Comparison of ENCODE assay signal across 19 mouse cellular contexts in the genomic region with DNA sequence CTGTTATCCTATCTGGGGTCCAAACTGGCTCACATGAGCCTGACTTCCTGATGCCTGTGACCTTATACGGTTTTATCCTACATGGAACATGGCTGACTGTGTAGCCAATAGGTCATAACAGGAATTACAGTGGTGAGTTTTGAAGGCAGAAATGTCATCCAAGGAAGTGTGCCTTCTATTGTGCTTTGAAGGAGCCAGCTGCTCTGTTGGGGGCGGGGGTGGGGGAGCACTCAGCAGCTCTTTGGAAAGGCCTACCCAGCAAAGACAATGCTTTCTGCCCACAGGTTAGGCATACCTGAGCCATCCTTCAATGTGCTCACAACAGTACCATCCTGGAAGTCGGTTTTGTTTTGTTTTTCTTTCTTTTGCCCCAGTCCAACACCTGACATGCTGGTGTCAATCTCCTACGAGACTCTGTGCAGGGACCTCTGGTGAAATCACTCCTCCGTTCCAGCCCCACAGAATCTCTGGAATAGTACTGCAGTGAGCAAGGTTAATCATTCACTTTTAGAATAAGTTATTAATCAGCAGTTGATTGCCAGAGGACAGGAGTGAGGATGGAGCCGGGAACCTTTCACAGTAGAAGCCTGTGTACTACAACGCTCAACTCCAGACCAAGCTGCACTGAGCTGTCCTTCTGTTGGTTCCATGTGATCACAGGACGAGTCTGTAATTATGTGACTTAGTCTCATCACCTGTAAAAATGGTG.
DNase-seq lines count a peak whose midpoint lies in the region; ATAC-seq and TF ChIP-seq lines count a peak whose summit lies in the region.
"Had no signal": no experiment of that assay in that cellular context is flagged by ENCODE, and none has a peak within 500 bp of the region (broad histone marks: within the 10 kb centered on the region; RNA-seq: fewer than 3 reads in every experiment).

No protein-coding gene starts in this region.

- H3K4me2 ChIP-seq in intestine, embryonic 16.5 days (ENCODE audit: low read depth, low read length) = peak overlapping the region; percentile 20
- H3K4me2 ChIP-seq in kidney, postnatal 0 days (ENCODE audit: low read length) = no peak overlapping the region
- no peak overlapping the region for H3K4me2 ChIP-seq in liver, postnatal 0 days (ENCODE audit: low read depth, low read length)
- H3K4me2 ChIP-seq: limb, embryonic 12.5 days; lung, embryonic 14.5 days had no signal

- no peak overlapping the region for H3K9ac ChIP-seq in intestine, embryonic 16.5 days (ENCODE audit: low read depth, low read length)
- no peak overlapping the region for H3K9ac ChIP-seq in kidney, postnatal 0 days (ENCODE audit: low read depth, low read length)
- no peak overlapping the region for H3K9ac ChIP-seq in liver, postnatal 0 days (replicated peaks)
- H3K9ac ChIP-seq: limb, embryonic 12.5 days; lung, embryonic 14.5 days had no signal

- TF ChIP-seq EP300 in liver, postnatal 0 days (IDR thresholded peaks at IDR 0.05; ENCODE audit: low read depth) = no peak

- no peaks in the 10 kb centered on the region for H3K4me1 ChIP-seq in intestine, embryonic 16.5 days (ENCODE audit: control insufficient read depth, insufficient read depth, low read length)
- no peaks in the 10 kb centered on the region for H3K4me1 ChIP-seq in kidney, postnatal 0 days (replicated peaks; ENCODE audit: insufficient read depth, low read length)
- H3K4me1 ChIP-seq in liver, postnatal 0 days (ENCODE audit: insufficient read depth) = no peaks in the 10 kb centered on the region
- H3K4me1 ChIP-seq: heart, embryonic 10.5 days; midbrain, embryonic 10.5 days had no signal

- H3K27ac ChIP-seq in intestine, embryonic 16.5 days (ENCODE audit: low read length) = peak overlapping the region; percentile 82
- peak overlapping the region; percentile 57; the same call in 1 of the 2 replicates for H3K27ac ChIP-seq in kidney, postnatal 0 days
- H3K27ac ChIP-seq in liver, postnatal 0 days (ENCODE audit: low read depth) = peak overlapping the region; percentile 13; the same call in 1 of the 2 replicates
- H3K27ac ChIP-seq in gastrocnemius, adult 2 months = no peak overlapping the region
- no peak overlapping the region for H3K27ac ChIP-seq in layer of hippocampus, adult 2 months
- H3K27ac ChIP-seq: embryonic facial prominence, embryonic 10.5 days; heart, embryonic 10.5 days; limb, embryonic 12.5 days; midbrain, embryonic 10.5 days had no signal

- peak; percentile 95 for ATAC-seq in intestine, embryonic 16.5 days
- ATAC-seq in kidney, postnatal 0 days (replicated peaks; ENCODE audit: low FRiP score, low read depth) = peak; percentile 92
- peak; percentile 91 for ATAC-seq in liver, postnatal 0 days
- no peak for ATAC-seq in activated CD4-positive, CD25-positive, alpha-beta regulatory T cell, adult 4 months
- ATAC-seq: forebrain, embryonic 14.5 days had no signal

- intact Hi-C loops in gastrocnemius, adult 2 months (cut with DNase I) = no loop called here

- no peak overlapping the region for H3K4me3 ChIP-seq in intestine, embryonic 16.5 days (ENCODE audit: low read length)
- H3K4me3 ChIP-seq in kidney, postnatal 0 days (replicated peaks; ENCODE audit: low read depth, low read length) = no peak overlapping the region
- no peak overlapping the region for H3K4me3 ChIP-seq in liver, postnatal 0 days (ENCODE audit: low read depth, low read length)
- no peak overlapping the region for H3K4me3 ChIP-seq in gastrocnemius, adult 2 months
- H3K4me3 ChIP-seq in layer of hippocampus, adult 2 months = no peak overlapping the region
- H3K4me3 ChIP-seq: embryonic facial prominence, embryonic 10.5 days; heart, embryonic 10.5 days; limb, embryonic 12.5 days; midbrain, embryonic 10.5 days had no signal

- no peaks in the 10 kb centered on the region for H3K36me3 ChIP-seq in intestine, embryonic 16.5 days (ENCODE audit: control insufficient read depth, insufficient read depth, low read length)
- H3K36me3 ChIP-seq in kidney, postnatal 0 days (ENCODE audit: insufficient read depth, low read length) = no peaks in the 10 kb centered on the region
- no peaks in the 10 kb centered on the region for H3K36me3 ChIP-seq in liver, postnatal 0 days (replicated peaks; ENCODE audit: insufficient read depth, low read length)
- H3K36me3 ChIP-seq: embryonic facial prominence, embryonic 10.5 days; heart, embryonic 10.5 days; limb, embryonic 12.5 days; midbrain, embryonic 10.5 days had no signal

- H3K9me3 ChIP-seq in intestine, embryonic 16.5 days (ENCODE audit: control insufficient read depth, low read length) = no peaks in the 10 kb centered on the region
- no peaks in the 10 kb centered on the region for H3K9me3 ChIP-seq in kidney, postnatal 0 days (replicated peaks; ENCODE audit: low read length)
- no peaks in the 10 kb centered on the region for H3K9me3 ChIP-seq in liver, postnatal 0 days (ENCODE audit: low read length)
- H3K9me3 ChIP-seq: embryonic facial prominence, embryonic 10.5 days; heart, embryonic 10.5 days; limb, embryonic 12.5 days; midbrain, embryonic 10.5 days had no signal

- peak; percentile 60 for DNase-seq in kidney, adult 18-20 months
- DNase-seq in kidney, postnatal 0 days (ENCODE audit: low spot score) = peak; percentile 56
- no peak for DNase-seq in liver, postnatal 0 days
- no peak for DNase-seq in thymus, postnatal 25 days
- no peak for DNase-seq in gastrocnemius, adult 2 months
- no peak for DNase-seq in layer of hippocampus, adult 2 months (ENCODE audit: low spot score in 2 of 2)
- DNase-seq: adrenal gland, adult 2 months; cerebellum, adult 8-10 months; lung, embryonic 14.5 days; lung, postnatal 4 days; right cerebral cortex, postnatal 14 days; thymus, postnatal 4 days had no signal

- TF ChIP-seq CTCF in kidney, postnatal 0 days (IDR thresholded peaks at IDR 0.05; ENCODE audit: low read depth) = no peak
- no peak for TF ChIP-seq CTCF in liver, postnatal 0 days (IDR thresholded peaks at IDR 0.05; ENCODE audit: low read depth)
- no peak for TF ChIP-seq CTCF in gastrocnemius, adult 2 months (IDR thresholded peaks at IDR 0.05)
- no peak for TF ChIP-seq CTCF in layer of hippocampus, adult 2 months (conservative IDR thresholded peaks at IDR 0.05)

- WGBS in intestine, embryonic 16.5 days = 62% methylated on average over 8 of the region's 8 CpGs
- WGBS in kidney, postnatal 0 days = 64% methylated on average over 8 of the region's 8 CpGs
- WGBS in liver, postnatal 0 days (ENCODE audit: insufficient replicate concordance) = 61% methylated on average over 8 of the region's 8 CpGs

- no peaks in the 10 kb centered on the region for H3K27me3 ChIP-seq in intestine, embryonic 16.5 days (replicated peaks; ENCODE audit: control insufficient read depth, insufficient read depth, low read length)
- no peaks in the 10 kb centered on the region for H3K27me3 ChIP-seq in kidney, postnatal 0 days (ENCODE audit: insufficient read depth, low read length)
- no peaks in the 10 kb centered on the region for H3K27me3 ChIP-seq in liver, postnatal 0 days (ENCODE audit: insufficient read depth, low read length)

Comparison
In these comparisons a context has a peak if more than half of its experiments do, and no peak if none do; other contexts are left out.
1. H3K27ac ChIP-seq: peak in intestine, embryonic 16.5 days (single experiment), kidney, postnatal 0 days (single experiment) and liver, postnatal 0 days (single experiment); none in gastrocnemius, adult 2 months (single experiment) and layer of hippocampus, adult 2 months (single experiment).
2. DNase-seq: peak in kidney, adult 18-20 months (single experiment) and kidney, postnatal 0 days (single experiment); none in liver, postnatal 0 days (single experiment), thymus, postnatal 25 days (single experiment), gastrocnemius, adult 2 months (single experiment) and layer of hippocampus, adult 2 months (0 of 2).